Mouse (Mus musculus) skeletal muscle tissue, adult 2 months (tissue): ENCODE measurements around the gene Smim7.

Experiments
- DNase-seq: peaks from one replicate; pipeline ENCODE4 v3.0.0-alpha.2; 2012; ENCODE audit warnings: low read depth, low spot score

Smim7 gene

DNA sequence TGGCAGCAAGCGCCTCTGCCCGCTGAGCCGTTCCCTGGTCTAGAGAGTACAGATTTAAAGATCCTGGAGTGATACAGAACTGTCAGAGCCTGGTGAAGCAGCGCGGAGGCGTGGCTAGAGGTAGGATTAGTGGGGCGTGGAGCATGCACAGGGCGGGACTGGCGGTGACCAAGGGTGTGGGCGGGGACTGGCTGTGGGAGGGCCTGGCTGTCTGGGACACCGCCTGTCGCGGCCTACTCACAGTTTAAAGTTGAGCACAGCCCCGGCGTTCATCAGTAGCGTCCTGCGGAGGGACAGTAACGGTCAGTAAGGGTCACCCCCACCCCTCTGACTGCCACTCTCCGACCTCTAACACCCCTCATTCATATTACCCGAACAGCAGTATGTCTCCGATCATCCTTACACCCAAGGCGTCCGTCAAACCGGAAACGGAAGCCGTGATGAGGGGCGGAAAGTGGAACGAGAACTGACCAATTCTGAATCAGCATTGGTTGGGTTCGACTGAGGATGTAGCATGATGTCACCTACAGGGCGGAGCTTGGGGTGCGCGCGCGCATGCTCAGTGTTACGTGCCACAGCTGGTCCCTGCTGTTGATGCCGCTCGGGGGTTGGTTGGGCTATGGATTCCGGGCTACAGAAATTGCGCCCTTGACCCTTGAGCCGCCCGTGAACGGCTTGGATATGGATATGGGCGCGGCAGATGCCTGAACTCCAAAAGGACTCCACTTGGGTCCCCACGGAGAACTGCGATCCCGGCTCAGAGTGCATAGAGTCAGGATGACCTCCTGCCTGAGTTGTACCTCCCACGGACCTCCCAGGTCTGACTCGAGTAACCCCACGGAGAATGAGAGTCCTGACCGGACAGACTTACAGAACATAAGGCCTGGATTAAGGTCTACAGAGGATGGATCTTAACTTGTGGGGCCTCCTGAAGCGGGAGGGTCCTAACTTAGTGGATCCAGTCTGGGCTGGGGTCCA is at the start of gene Smim7:
Gene Smim7, minus strand, starts transcription at position 456 of the 978 bp plus-strand sequence.
- peak; percentile 98 for DNase-seq

DNA sequence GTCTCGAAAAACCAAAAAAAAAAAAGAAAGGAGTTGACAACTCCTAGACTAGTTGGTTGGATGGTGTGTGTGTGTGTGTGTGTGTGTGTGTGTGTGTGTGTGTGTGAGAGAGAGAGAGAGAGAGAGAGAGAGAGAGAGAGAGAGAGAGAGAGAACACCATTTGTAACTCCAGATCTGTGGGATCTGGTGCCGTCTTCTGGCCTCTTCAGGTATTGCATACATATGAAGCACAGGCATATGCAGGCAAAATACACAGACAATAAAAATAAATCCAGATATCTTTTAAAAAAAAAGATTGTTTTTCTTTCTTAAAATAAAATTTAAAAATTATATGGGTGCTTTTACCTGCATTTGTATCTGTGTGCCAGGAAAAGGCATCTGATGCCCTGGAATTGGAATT is 19.3 kb upstream of the Smim7 start:
- DNase-seq: no peak

DNA sequence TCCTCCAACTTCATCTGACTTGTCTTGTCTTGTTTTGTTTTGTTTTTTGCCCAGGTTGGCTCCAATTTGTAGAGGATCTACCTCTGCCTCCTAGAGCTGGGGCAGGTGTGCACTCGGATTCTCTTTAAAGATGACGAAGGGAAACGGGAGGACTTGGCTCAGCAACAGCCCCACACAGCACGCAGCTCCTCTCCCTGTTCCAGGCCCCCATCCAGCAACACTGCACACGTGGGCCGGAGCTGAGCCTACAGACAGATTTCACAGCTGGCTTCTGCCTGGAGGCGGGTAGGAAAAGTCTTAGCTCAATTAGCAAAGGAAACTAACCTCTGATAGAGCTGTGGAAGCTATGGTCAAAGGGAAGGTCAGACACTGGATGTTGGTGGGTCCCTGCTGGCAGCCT is 18.4 kb upstream of the Smim7 start:
- peak; percentile 89 for DNase-seq

DNA sequence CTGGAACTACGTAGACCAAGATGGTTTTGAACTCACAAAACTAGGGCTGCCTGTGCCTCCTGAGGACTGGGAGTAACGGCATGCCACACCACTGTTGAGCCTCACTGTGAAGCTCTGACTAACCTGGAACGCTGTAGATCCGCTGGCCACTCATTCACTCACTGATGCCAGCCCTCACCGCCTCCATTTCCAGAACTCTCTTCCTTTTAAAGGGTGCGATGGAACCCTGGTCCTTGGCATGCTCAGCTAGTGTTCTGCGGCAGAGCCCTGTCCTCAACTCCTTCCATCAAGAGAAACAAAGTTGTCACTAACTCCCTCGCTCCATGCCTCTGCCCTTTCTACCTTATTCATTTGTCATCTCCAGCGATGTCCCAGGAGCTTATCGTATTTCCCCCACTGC is 18.0 kb upstream of the Smim7 start:
- DNase-seq: no peak

DNA sequence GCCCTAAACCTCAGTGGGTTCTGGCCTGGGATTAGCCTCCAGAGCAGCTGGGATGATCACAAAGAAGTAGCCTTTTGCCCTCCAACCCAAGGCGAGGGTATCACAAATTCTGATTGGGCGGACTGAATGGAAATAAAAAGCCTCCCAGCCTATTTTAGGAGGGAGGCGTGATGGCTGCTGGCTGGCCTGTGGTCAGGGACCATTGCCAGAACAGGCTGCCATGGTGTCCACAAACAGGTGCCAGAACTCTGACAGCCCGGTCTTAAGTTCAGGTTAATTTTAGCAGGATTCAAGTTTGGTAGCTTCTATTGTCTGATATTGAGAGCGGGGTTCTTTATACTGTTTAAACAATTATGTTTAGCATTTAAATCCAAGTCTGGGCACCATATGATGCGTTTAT is 16.9 kb upstream of the Smim7 start:
- peak; percentile 92 for DNase-seq

DNA sequence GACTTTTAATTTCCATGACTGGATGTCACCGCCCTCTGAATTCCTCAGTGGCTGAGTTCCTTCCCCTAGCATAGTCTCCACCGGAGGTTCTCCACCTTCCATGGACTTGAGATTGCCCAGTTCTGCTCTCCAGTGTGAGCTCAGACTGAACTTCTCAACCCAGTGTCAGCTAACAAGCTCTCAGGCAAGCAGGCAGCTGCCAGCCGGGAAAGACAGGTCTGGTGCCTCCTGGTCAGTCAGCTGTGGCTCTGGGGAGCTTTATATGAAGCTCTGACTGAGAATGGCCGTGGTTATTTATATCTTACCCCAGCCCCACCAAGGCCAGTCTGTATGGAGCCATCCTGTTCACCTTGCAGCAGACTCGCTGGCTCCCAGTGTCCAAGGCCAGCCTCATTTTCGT is 13.5 kb upstream of the Smim7 start:
- peak; percentile 76 for DNase-seq

DNA sequence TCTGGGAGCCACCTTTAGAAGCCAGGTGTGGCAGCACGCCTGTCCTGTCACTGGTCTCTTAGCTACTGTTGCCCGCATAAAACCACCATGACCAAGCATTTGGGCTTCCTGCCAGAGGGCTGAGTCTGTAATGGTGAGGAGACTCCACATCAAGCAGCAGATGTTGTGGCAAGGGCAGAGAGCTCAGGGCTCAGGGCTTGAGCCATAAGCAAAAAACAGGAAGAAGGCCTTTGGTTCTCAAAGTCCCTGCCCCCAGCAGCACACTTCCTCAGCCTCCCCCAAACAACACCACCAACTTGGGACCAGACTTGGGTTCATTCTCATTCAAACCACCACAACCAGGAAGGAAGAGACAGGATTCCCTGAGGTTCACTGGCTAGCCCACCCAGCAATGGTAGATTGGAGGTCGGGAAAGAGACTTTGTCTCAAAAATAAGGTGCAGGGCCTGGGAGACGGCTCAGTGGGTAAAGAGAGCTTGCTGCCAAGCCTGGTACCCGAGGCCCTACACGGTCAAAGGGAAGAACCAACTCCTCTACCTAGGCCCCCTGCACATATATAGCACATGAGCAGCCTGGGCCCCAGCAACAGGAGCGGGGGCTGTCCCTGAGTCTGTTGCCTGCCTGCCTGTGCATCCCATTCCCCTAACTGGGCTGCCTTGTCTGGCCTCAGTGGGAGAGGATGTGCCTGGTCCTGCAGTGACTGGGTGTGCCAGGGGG is 12.3 kb upstream of the Smim7 start:
- peak; percentile 89 for DNase-seq

DNA sequence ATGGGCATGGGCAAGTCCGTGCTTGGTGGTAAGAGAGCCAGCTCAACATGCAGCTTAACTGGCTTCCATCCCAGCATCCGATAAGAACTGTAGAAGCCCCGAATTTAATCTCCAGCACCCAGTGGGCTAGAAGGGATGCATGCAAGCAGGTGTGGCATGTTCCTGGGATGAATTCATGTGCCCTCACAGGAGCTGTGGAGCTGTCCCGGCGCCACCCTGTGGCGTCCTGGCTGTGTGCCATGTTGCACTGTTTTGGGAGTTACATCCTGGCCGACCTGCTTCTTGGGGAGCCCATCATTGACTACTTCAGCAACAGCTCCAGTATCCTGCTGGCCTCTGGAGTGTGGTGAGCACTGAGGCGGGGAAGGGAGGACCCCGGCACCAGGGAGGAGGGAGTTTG is 8.5 kb upstream of the Smim7 start:
- no peak for DNase-seq

DNA sequence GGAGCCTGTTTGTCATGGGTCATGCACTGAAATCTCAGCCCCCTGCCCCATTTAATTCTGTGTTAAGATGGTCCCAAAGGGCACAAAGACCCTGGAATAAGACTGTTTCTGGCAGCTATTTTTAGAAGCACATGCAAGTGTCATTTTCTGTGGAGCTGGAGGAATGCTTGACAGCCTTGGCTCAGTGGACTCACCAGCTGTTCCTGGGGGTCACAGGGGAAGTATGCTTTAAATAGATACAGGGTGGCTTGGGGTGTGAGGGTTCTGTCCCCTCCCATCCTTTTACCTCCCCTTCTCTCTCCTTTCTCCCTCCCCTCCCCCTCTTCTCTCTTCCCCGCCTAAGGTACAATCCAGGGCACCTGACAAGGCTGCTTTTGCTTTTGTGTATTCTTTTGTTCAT is 7.1 kb upstream of the Smim7 start:
- DNase-seq: peak; percentile 86

DNA sequence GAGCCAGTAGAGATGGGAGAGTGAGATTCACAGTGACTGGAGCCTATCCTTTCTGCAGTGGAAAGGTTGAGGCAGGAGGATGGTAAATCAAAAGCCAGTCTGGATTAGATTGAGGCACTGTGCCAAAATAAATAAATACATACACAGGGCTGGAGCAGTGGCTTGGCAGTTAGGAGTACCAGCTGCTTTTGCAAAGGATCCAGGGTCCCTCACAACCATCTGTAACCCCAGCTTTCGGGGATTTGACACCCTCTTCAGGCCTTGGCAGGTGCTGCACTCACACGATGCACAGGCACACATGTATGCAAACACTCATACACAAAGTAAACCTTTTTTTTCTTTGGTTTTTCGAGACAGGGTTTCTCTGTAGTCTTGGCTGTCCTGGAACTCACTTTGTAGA is 6.4 kb upstream of the Smim7 start:
- no peak for DNase-seq

DNA sequence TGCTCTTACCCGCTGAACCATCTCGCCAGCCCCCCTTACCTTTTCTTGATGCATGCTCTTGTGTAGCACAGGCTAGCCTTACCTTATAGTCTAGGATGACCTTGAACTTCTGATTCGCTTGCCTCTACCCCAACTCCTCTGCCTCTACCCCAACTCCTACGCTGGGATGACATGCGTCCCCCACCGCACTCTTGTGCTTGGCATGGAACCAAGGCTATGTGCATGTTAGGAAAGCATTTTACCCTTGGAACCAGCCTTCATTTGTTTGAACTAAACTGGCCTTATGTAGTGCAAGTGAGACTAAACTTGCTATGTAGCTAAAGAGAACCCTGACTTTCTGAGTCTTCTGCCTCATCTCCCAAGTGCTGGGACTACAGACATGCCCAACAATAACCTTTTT is 5.0 kb upstream of the Smim7 start:
- DNase-seq: no peak

DNA sequence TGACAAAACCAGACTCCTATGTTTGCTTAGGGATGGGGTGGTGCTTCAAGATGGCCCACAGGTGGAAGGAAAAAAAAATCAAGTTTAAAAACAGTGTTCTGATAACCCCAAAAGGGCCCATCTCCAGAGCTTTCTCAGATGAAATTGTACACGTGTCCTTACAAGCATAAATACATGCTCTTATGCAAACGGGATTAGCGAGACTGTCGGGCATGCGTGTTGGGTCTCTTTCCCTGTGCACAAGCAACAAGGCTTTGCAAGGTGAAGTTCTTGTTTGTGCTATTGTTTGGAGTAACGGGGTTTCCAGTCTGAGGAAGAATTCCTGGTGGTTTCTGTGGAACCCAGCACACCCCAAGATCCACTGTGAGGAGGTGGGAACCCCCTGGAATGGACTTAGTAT is 2.6 kb upstream of the Smim7 start:
- peak; percentile 91 for DNase-seq

DNA sequence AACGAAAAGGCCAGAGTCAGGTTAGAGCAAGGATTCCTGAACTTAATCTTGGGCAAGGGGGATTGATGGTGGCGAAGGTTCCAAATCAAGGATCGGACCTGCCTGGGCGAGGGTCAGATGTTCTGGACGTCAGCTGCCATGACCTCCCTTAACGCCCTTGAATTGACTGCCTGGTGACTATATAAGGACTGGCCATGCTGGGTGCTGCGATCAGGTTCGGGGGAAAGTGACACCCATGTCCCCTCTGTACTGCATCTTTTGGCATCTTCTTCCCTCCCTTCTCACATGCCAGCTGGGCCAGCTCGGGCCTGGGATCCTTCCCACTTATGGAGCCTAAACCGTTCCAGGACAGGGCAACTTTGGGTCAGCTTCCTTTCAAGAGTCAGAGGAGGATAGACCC is 1.6 kb upstream of the Smim7 start:
- DNase-seq: peak; percentile 98

DNA sequence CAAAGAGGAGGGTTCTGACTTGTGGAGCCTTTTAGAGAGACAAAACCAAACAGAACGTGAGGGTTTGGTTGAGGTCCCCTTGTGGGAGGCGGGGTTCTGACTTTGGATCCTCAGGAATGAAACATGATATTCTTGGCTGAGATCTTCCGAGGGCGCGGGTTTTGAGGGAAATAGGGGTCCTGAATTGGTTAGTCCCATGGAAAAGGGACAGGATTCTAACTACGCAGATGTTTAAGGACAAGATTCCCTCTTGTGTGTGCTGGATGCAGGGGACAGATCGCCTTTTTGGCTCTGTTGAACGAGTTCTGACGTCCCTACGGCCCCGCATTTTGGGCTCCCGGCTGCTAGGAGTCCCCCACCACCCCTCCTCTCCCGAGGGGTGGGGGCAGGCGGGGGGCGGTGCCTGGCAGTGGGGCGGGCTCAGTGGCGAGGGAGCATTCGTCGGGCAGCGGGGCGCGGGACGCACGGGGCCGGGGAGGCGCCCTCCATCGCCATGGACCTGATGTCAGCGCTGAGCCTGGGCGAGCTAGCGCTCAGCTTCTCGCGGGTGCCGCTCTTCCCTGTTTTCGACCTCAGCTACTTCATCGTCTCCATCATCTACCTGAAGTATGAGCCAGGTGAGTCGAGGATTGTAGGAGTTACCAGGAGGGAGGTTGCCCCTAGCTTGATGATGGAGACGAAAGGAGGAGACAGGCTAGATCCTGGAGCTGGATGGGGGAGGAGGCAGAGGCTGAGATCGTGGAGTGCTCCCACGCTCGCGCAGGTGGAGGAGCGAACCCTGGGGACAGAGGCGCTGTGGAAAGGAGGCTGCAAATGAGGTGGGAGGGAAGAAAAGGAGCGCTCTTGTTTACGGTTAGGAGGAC is 954 bp upstream of the Smim7 start, which contains the start of gene Tmem38a:
Gene Tmem38a, plus strand, starts transcription at position 445 of the 863 bp plus-strand sequence.
- peak; percentile 87 for DNase-seq

DNA sequence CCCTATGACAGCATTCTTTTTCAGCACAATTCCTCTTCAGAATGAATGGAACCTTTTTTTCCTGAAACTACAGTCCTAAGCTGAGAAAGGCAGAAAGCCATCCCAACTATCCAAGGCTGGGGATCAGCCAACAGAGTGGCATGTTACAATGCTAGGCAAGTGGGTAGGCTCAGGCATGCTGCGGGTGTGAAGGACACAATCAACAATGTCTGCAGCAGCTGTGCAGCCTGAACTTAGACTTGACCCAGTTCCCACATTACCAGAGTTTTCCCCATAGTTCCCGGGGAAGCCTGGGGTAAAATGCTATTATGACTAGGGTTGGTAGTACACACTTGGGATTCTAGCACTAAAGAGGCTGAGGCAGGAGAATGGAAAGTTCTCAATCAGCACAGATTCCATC is 4.9 kb downstream of the Smim7 start:
- DNase-seq: no peak

DNA sequence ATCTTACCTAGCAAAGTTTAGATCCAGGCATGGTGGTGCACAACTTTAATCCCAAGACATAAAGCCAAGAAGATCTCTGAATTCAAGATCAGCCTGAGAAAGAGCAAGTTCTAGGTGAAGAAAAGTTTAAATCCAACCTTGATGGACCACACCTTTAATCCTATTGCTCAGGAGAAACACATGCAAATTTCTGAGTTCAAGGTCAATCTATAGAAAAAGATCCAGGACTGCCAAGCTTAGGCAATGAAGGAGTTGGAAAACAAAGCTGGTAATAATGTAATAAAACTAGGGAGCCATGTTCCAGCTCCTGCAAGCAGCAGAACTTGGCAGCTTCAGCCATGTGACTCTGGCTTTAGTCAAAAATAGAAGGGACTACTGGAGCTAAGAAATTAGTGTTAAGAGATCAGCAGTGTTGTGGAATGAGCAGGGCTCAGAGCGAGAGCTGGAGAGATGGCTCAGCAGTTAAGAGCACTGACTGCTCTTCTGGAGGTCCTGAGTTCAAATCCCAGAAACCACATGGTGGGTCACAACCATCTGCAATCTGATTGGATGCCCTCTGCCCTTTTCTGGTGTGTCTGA is 9.7 kb downstream of the Smim7 start:
- DNase-seq: no peak

DNA sequence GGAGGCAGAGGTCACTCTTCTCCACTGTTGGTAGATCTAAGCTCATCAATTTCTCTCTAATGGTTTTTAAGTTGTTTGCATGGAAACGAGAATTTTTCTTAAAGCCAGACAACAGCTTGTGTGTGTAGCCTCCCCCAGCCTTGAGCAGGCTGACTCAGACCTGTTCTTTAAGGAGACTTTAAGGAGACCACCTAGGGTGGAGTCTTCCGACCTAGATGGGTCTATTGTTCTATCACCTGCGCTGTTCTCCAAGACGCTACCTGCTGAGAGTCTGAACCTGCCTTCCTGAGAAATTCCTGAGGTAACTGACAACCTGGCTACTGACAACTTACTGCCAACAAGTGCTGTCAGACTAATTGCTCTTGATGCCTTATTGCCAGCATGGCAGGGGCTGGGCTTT is 15.1 kb downstream of the Smim7 start:
- no peak for DNase-seq

DNA sequence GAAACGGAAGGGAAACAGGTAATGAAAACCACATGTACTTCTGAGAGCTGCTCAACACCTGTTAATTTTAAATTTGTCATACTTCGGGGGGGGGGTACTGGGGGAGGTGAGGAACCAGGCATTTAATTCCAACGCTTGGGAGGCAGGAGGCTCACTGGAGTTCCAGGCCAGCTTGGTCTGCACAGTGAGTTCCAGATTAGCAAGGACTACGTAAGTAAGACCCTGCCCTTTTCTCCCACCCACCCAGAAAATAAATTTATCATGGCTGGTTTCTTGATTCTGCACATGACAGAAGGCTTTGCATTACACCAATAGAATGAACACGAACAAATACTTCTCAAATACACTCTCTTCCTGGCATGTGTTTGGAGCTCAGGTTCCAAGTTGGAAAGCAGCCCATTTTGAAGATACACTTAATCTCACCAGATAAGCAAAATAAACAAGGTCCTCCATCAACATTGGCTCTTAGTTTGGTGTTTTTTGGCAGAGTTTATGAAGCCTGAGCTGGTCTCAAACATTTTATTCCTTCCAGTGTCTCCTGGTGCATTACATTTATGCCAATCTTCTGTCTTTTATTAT is 21.5 kb downstream of the Smim7 start:
- no peak for DNase-seq

DNA sequence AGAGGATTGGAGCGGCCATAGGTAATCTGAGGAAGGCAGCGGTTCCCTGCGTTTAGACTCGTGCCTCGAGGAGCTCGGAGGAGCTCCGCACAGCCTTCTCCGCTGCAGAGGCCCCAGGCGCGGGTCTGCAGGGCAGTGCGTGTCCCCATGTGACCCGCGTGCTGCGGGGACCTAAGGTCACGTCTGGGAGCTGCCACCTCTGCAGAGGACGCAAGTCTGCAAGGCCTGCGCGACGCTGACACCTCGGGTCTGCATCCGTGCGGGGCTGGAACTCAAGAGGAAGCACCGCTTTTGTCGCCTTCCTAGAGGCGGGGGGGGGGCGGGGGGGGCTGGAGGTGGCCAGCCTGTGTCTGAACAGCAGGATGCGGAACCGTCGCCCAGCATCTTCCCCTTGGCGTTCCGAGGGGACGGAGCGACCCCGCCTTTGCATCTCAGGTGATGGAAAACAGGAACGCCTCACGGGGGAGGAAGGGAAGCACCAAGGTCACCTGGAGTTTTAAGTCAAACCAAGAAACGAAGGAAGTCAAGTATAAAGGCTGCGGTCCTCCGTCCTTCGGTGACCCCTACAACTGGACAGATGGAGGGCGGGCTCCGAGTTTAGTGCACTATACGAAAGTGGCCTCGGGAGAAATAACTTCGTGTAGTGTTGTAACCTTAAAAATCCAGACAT is 22.1 kb downstream of the Smim7 start:
- DNase-seq: no peak

DNA sequence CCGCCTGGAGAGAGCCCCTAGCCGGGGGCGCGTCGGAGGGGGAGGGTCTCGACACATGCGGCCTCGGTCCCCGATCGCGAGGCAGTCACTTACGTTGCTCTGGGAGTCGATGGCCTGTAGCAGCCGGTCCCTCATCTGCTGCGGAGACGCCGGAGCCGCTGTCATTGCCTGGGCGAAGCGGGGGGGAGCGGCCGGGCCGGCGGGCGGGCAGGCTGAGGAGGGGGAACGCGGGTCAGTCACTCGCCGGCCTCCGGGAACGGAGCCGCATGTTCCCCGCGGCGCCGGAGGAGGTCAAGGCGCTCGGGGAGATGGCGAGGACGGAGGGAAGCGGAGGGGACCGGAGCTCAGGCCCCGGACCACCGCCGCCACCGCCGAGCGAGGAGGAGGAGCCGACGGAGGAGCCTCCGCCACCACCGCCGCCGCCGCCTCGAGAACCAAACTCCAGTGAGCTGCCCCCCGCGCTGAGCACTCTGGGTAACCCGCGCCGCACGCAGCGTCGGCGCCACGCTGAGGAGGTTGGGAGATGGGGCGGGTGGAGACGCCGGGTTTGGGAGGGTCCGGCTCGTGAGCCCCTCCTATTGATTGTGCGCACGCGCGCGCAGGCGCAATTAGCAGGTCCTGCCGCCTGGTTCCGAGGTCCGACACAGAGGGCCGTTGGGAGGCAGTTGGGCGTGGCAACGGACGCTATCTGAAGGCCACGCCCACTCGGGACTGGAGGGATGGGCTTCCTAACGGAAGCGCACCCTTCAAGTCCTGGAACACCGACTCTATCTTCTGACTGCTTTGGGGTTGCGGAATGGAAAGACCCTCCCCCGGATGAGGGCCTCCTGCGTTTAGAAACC is 22.9 kb downstream of the Smim7 start, which contains the start of gene Med26:
Gene Med26, minus strand, starts transcription at position 469 of the 842 bp plus-strand sequence.
- peak; percentile 100 for DNase-seq
